Mouse (Mus musculus): Measurements from ENCODE around the gene Wdr89.

Gene Wdr89

DNA sequence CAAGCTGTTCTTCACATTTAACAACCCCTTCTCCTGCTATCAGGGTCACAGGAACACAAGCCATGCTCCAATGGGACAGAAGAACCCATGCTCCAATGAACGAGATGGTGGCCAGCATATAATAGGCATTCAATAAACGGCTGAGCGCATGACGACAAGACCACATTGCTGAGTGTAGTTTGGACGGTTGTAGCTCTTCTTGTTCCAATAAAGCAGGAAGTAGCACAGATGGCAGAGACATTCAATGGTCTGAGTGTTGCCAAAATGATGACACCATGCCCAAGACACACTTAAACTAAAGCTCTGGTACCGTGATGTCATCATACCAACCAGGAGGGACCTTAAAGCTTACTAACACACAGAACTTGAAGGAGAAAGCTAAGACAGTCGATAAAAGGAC is 56.6 kb downstream of the Wdr89 start:
- DNase-seq, result no peak

DNA sequence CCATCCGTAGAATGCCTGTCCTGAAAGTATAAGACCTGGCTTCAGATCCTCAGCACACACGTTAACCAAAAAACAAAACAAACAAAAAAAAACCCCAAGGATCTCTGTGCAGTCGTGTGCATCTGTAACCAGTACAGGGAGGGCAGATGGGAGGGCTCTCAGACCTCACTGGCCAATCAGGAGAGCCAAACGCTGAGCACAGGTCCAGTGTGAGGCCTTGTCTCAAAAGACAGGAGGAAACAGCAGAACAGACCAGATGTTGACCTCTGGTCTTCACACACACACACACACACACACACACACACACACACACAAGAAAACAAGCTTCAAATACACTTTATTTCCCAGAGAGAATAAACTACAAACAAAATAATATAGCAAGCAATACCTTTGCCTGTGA is 69.8 kb downstream of the Wdr89 start:
- no peak for DNase-seq

DNA sequence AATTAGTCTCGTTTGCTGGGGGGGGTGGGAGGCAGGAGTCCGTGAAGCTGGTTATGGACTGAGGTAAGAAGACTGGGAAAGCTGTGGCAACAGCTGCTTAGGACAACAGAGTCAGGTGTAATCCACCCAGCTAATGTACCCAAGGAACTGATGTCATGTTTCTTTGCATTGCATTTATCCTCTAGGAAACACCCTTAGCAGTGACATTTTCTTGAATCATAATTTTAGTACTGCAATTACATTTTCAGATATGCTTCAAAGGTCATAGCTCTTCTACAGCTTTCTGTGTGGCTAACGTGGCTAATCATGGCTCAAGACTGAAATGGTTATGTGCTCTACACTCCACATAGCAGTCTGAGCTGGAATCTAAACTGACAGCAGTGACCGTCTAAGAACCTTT is 70.3 kb downstream of the Wdr89 start:
- DNase-seq, result no peak

DNA sequence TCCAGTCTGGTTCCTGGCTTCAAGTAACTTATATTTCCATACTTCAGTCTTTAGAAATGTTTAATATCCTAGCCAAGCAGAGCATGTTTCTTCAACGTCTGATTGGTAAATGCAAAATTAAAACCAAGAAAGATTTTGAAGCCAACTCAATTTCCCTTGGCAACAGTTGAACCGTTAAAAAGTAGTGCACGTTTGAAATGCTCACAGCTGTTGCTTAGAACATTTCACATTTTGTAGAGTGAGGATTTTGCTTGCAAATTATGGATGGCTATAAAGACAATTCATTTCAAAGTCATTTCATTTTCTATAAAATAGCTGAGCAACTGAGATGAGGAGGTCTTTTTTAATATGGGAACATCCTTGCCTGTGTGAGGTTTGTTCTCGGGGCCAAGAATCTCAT is 71.6 kb downstream of the Wdr89 start:
- no peak for DNase-seq

DNA sequence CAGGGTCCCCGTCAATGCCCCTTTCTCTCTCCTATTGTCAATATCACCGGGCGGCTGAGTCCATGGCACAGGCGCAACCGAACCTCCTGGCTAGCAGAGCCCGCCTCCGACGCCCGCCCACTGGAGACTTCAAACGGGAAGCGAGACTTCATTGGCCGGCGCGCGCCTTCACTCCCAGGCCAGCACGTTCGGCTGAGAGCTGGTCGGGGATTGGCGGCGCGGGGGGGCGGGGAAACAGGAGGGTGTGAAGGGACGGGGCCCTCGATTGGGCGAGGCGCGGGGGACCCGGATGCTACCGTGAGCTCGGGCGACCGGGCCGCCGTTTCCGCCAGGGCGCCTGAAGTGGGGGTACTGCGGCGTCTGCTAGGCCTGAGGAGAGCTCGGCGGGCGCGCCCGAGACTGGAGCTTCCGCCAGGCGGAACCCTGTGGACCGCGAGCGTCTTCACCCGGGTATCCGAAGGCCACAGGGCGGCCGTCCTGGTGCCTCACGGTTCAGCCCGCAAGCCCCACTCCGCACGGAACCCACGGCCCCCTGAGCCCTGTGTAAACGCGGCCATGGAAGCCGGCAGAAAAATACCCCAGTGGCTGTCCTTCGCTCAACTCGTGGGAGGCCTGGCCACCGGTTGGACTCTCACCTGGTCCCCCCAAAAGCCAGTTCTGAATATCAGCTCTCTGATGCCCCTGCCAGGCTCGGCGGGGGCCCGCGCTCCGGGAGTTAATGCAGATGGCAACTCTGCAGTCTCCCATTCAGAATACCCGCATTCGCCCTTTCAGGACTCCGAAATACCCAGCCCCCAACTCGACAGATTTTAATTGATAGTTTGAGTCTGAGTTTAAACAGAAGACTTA is 73.0 kb downstream of the Wdr89 start, which contains the start of gene Ppp2r5e:
Gene Ppp2r5e, minus strand, starts transcription at position 92 of the 849 bp plus-strand sequence.
- DNase-seq, result peak; percentile 99

DNA sequence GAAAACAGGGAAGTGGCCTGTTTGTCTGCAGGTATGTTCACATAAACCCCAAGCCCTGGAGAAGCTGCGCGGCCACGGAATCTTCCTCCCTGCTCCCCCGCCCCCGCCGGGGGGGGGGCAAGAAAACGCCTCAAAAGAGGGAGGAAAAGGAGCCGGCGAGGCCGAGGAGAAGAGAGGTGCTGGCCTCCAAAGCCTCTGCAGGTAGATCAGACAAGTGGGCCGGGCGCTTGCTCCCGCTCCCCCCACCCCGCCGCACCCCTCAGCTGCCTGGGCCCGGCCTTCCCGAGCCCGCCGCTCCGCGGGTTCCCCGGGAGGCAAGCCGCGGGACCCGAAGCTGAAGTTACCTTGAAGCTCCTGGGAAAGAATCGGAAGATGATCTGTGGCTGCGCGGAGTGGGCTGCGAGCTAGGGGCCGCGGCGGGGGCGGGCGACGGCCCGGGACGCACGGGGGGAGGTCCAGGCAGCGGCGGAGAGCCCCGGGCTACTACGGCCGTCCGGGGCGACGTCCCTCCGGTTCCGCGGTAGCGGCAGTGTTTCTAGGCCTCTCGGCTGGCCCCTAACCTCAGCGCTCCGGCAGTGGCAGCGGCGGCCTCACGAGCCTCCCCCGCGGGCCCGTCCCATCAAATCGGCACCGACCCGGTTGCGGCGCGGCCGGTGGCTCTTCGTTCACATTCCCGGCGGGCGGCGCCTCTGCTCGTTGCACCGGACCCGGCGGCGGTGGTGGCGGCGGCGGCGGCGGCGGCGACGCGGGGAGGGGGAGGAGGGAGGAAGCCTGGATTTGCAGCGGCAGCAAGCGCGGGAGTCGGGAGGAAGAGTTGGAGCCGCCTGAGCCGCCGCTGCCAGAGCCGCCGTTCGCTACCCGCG is 73.8 kb downstream of the Wdr89 start:
- peak; percentile 23 to 32 for DNase-seq

DNA sequence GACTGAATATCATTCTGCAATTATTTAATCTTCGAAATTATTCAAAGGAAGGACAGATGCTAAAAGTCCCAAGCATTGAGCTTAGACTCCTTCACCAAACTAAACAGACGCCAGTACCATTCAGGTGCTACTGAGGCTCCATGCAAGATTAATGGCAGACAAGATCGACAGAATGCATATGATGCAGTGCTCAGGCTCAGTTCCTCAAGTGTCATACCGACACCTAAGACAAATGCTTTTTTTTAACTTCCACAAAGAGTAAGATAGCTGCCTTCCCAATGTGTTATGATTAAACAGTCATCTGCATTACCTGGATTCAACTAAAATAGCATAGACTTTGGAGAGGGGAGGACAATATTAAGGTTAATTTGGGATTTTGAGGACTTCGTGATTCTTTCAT is 74.9 kb downstream of the Wdr89 start:
- no peak for DNase-seq

DNA sequence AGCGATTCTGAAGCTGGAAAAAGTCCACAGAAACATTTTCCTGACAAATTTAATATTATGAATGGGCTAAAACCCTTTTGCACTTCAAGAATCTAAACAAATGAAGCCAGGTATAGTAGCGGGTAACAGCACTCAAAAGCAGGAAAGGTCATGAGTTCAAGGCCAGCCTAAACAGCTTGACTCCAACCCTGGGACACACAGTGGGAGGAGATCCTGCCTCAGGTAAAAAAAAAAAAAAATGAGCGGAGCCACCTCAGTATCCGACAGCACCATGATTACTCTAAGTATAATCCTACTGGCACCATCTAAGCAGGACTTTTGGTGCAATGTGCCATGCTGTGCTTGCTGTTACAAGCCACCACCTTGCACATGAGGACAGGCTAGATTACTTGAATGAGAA is 75.5 kb downstream of the Wdr89 start:
- no peak for DNase-seq

DNA sequence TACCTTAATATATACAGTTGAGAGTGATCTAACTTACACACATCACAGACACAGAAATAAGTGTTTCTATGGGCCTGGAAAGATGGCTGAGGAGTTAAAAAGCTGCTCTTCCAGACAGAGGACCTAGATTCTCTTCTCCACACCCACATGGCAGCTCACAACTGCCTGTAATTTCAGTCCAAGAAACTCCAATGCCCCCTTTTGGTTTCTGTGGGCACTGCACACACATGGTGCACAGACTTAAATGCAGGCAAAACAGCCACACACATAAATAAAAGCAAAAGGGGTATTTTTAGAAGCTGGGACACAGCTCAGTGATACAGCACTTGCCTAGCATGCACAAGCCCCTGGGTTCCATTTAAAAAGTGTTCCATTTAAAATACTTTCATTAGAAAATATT is 81.8 kb downstream of the Wdr89 start:
- no peak for DNase-seq

DNA sequence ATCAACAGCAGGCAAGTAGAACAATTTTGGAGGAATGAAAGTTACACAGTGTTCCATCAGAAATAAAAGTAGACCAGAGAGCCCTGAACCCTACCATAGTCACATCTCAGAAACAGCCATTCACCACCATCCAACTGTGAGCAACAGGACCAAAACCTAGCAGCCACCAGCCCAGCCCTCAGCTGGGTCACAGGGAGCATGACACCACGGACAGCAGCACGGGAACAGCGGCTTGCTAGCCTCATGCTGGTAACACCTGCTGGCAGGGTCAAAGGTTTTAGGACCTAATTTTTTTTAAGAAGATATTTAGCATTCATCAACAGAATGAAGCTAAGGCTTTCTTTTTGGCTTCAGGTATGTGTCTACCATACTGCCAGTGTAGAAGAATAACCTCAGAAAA is 85.6 kb downstream of the Wdr89 start:
- DNase-seq, result no peak
